Mouse (Mus musculus) midbrain, postnatal 0 days (tissue): Measurements from ENCODE around the gene Med27. TPM values are rescaled to one million over a fixed set of nuclear protein-coding genes. Genes with fewer than 3 reads are reported as not detected.
A peak's percentile ranks its signal among the peaks of the same experiment; 100 is the strongest.

Source experiments
- ATAC-seq: fragments of 200-750 bp; cut with Nextera tagmentation; 2 replicates; pipeline ENCODE4 v1.8.0; 2017; ENCODE audit warnings: moderate number of reproducible peaks, mild to moderate bottlenecking, moderate TSS enrichment, moderate library complexity; ENCODE audit not compliant: low FRiP score
- DNase-seq: peaks from one replicate; pipeline ENCODE4 v3.0.0-alpha.2; 2015; ENCODE audit warnings: low spot score
- H3K27ac ChIP-seq: fragments of 300-500 bp; sonication (generic); 2 replicates; pipeline ENCODE4 v1.5.1; 2014; ENCODE audit warnings: low read depth, mild to moderate bottlenecking, low read length, mixed read lengths
- H3K27me3 ChIP-seq: fragments of 300-500 bp; sonication (generic); 2 replicates; pipeline ENCODE4 v1.6.1; 2014; ENCODE audit warnings: low read length, control low read depth, mixed read lengths; ENCODE audit not compliant: insufficient read depth
- H3K36me3 ChIP-seq: fragments of 300-500 bp; sonication (generic); 2 replicates; pipeline ENCODE4 v1.6.1; 2014; ENCODE audit warnings: low read length, control low read depth, mixed read lengths; ENCODE audit not compliant: insufficient read depth
- H3K4me1 ChIP-seq: fragments of 300-500 bp; sonication (generic); 2 replicates; pipeline ENCODE4 v1.6.1; 2014; ENCODE audit warnings: mild to moderate bottlenecking, control low read depth, antibody characterized with exemption, low read length, mixed read lengths; ENCODE audit not compliant: insufficient read depth
- H3K4me2 ChIP-seq: fragments of 300-500 bp; sonication (generic); 2 replicates; pipeline ENCODE4 v1.6.1; 2014; ENCODE audit warnings: low read depth, mild to moderate bottlenecking, low read length, mixed read lengths; ENCODE audit not compliant: poor library complexity, severe bottlenecking
- H3K4me3 ChIP-seq: fragments of 300-500 bp; sonication (generic); 2 replicates; pipeline ENCODE4 v1.5.1; 2014; ENCODE audit warnings: low read depth, mild to moderate bottlenecking, low read length, moderate library complexity
- H3K9ac ChIP-seq: fragments of 300-500 bp; sonication (generic); replicated peaks from 2 replicates; pipeline ENCODE4 v1.6.1; 2014; ENCODE audit warnings: mild to moderate bottlenecking, low read length, moderate library complexity, mixed read lengths; ENCODE audit not compliant: poor library complexity, severe bottlenecking
- H3K9me3 ChIP-seq: fragments of 300-500 bp; sonication (generic); 2 replicates; pipeline ENCODE4 v1.6.1; 2016; ENCODE audit warnings: low read length, control low read depth
- CTCF ChIP-seq: IDR thresholded peaks from 2 replicates; pipeline ENCODE4 v1.5.1; 2016; ENCODE audit warnings: antibody characterized with exemption, mild to moderate bottlenecking
- WGBS: fragments of 180-500 bp; shearing (Covaris S2); extraction: QIAGEN DNeasy Blood & Tissue Kit; methylation state at CpG from one replicate; pipeline ENCODE4 v1.1.7; 2014; 5-methylcytosine and 5-hydroxymethylcytosine counted together
- polyA plus RNA-seq: library from polyadenylated mRNA; unstranded; fragments of >200 nt; fragmentation: Nextera tagmentation; extraction: Ambion mirVana; gene quantifications from 2 replicates; pipeline ENCODE4 v1.2.1, GENCODE M21; 2015
- total RNA-seq: library from RNA; depleted of rRNA; stranded (reverse); fragments of >200 nt; gene quantifications from 2 replicates; pipeline ENCODE4 v1.2.3, GENCODE M21; 2014

Med27 gene
- total and polyA plus RNA-seq, 2 experiments from 2014 or later = 58.0 to 65.0 TPM

DNA sequence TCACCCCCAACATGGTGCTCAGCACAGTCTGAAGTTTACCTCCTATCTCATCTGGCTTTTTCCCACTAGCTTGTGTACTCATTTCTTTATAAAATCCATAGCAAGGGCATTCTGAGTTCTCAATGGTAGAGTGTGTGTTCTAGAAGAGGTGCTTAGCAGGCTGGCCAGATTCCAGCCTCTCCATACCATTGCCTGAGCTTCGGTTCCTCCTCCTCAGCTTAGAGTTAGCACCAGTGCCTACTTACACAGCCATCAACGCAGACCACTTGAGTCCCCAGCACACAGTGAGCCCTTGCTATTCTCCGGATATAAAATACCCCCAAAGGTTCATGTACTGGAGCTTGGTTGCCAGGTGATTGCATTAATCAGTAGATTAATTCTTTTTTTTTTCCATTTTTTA, 54.2 kb downstream of the Med27 start:
- no peak overlapping the region for H3K9ac ChIP-seq
- WGBS = 88% methylated on average over 3 of the region's 3 CpGs
- no peak for ATAC-seq

DNA sequence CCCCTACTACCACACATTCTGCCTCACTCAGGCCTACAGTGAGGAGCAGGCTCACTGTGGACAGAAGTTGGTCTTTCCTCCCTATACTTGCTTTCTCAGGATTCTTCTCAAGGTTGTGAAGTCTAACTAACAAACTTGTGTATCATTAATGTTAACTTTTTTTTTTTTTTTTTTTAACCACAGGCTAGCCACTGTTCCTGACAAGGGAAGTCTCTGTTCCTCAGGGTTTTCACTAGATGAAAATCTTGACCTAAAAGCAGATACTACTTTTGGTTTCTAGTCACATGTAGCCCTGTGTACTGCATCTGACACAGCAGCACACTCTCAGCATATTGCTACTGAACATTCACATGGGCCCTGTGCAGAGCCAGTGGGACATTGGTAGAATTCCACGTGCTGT, 55.2 kb downstream of the Med27 start:
- H3K4me1 ChIP-seq = no peaks in the 10 kb centered on the region
- no peaks in the 10 kb centered on the region for H3K27me3 ChIP-seq
- no peak overlapping the region for H3K9ac ChIP-seq
- H3K4me2 ChIP-seq = no peak overlapping the region
- no peak overlapping the region for H3K27ac ChIP-seq
- TF ChIP-seq CTCF = no peak
- 92% methylated on average over 1 of the region's 1 CpGs for WGBS
- no peaks in the 10 kb centered on the region for H3K36me3 ChIP-seq
- DNase-seq = no peak
- H3K4me3 ChIP-seq = no peak overlapping the region
- H3K9me3 ChIP-seq = no peaks in the 10 kb centered on the region
- no peak for ATAC-seq

More for the DNA sequence above, 54.2 kb downstream of the Med27 start:
- no peak for DNase-seq
- H3K27me3 ChIP-seq = no peaks in the 10 kb centered on the region
- no peak overlapping the region for H3K27ac ChIP-seq
- no peak overlapping the region for H3K4me3 ChIP-seq
- TF ChIP-seq CTCF = no peak
- H3K9me3 ChIP-seq = no peaks in the 10 kb centered on the region
- no peaks in the 10 kb centered on the region for H3K36me3 ChIP-seq
- H3K4me1 ChIP-seq = no peaks in the 10 kb centered on the region
- H3K4me2 ChIP-seq = no peak overlapping the region

DNA sequence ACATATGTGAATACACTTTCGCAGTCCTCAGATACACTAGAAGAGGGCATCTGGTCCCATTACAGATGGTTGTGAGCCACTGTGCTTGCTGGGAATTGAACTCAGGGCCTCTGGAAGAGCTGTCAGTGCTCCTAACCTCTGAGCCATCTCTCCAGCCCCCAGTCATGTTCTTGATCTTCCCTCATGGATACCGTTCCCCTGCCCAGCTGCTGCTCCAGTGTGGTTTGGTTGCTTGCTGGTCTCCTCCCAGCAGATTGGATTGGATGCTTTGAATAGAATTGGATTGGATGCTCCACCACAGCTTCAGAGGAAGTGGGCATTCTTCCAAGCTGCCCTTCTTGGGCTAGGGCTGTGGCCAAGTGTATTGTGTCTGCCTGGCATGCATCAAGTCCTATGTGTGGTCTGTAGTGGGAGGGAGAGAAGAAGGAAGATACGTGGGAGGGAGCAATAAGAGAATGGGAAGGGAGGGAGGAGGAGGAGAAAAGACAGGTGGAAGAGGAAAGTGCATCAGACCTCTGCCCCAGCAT, 56.0 kb downstream of the Med27 start:
- TF ChIP-seq CTCF = no peak
- Histone ChIP-seq H3K36me3 (no peaks in the 10 kb centered on the region), H3K9me3 (no peaks in the 10 kb centered on the region), H3K4me3 (no peak overlapping the region), H3K4me1 (no peaks in the 10 kb centered on the region), H3K9ac (no peak overlapping the region), H3K27ac (no peak overlapping the region), H3K4me2 (no peak overlapping the region), H3K27me3 (no peaks in the 10 kb centered on the region)
- 58% methylated on average over 3 of the region's 3 CpGs for WGBS
- DNase-seq = peak; percentile 85
- no peak for ATAC-seq

DNA sequence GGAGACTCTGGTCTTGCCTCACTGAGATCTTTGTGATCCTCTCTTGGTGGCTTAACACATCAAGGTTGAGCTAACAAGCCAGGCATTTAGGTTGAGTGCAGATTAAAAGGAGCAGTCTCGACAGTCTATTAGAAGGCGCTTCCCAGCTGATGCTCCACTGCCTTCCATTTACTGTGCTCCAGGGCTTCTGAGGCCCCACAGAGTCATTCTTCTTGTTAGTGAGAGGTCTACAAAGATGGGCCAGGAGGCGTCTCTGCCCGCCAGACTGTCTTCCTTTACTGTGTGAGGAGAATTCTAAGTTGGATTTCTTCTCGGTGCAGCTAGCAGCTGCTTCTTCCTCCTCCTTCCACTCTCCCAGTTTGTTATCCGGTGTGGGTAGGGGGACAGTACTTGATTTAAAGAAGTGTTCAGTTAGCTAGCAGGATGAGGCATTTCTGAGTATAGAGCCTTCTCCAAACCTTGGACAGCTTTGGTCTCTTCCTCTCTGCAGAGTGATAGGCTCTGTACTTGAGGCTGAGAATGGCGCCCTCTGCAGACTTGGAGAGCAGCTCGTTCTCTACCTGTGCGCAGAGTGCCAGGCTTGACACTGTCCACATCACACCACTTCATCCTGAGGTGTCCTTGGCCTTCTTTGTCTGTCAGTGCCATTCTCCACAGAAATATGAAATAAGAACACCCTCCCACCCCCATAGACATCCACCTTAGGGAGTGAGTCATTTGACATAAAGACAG, 57.3 kb downstream of the Med27 start:
- 55% methylated on average over 9 of the region's 9 CpGs for WGBS
- Histone ChIP-seq H3K4me3 (no peak overlapping the region), H3K27ac (no peak overlapping the region), H3K9ac (no peak overlapping the region), H3K4me2 (no peak overlapping the region), H3K27me3 (no peaks in the 10 kb centered on the region), H3K36me3 (no peaks in the 10 kb centered on the region), H3K4me1 (no peaks in the 10 kb centered on the region), H3K9me3 (no peaks in the 10 kb centered on the region)
- ATAC-seq (no peak), DNase-seq (peak; percentile 49)
- TF ChIP-seq CTCF = peak; percentile 52

DNA sequence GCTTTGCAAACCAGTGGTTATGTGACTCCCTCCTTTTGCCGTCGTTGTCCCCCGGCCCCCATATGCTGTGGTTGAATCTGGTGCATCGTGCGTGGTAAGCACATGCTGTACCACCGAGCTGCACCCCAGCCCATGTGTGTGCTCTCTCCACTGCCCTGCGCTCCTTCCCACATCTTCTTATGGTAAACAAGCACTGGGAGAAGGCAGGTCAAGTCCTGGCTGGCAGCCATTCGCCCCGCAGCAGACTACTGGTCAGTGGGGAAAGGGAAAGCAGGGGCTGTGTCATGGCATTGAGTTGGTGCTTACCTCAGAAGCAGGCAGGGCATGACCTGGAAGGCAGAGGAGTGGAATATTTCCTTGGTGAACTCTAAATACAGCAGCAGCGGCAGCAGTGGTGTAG, 58.3 kb downstream of the Med27 start:
- WGBS = 82% methylated on average over 10 of the region's 10 CpGs
- no peak for DNase-seq
- no peak overlapping the region for H3K9ac ChIP-seq
- H3K27me3 ChIP-seq = no peaks in the 10 kb centered on the region
- H3K27ac ChIP-seq = no peak overlapping the region
- no peak for ATAC-seq
- no peak for TF ChIP-seq CTCF
- no peaks in the 10 kb centered on the region for H3K9me3 ChIP-seq
- no peaks in the 10 kb centered on the region for H3K4me1 ChIP-seq
- H3K36me3 ChIP-seq = no peaks in the 10 kb centered on the region
- H3K4me3 ChIP-seq = no peak overlapping the region
- H3K4me2 ChIP-seq = no peak overlapping the region

DNA sequence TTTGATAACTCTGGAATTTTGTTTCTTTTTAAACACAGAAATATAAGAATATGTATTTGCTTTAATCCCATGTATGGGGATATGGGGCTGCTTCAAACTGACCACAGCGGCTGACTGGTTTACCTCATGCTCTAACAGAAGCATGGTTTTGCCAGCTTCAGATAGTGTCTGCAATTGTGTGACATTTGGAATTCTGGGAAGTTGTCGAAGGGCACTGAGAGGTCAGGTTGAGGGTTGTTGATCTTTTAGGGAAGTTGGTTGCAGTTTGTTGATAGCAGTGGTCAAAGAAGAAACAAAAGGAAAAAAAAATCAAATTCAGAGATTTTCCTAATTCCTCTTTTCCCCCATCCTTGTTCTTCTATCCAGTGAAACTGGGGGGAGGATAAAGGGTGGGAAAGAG, 59.2 kb downstream of the Med27 start:
- Histone ChIP-seq H3K4me1 (no peaks in the 10 kb centered on the region), H3K9me3 (no peaks in the 10 kb centered on the region), H3K4me2 (no peak overlapping the region), H3K36me3 (no peaks in the 10 kb centered on the region), H3K9ac (no peak overlapping the region), H3K27ac (no peak overlapping the region), H3K27me3 (no peaks in the 10 kb centered on the region), H3K4me3 (no peak overlapping the region)
- ATAC-seq (no peak), DNase-seq (no peak)
- TF ChIP-seq CTCF = no peak
- 95% methylated on average over 2 of the region's 2 CpGs for WGBS
